Mouse (Mus musculus) E14TG2a.4 (cell line): ENCODE results near the gene Anapc2.

Source experiments
- H3K27me3 ChIP-seq: 2 replicates; pipeline ENCODE4 v1.6.1; 2014; ENCODE audit warnings: low read length, control low read depth; ENCODE audit not compliant: insufficient read depth
- H3K36me3 ChIP-seq: 2 replicates; pipeline ENCODE4 v1.6.1; 2014; ENCODE audit warnings: low read length, control low read depth; ENCODE audit not compliant: insufficient read depth
- H3K4me1 ChIP-seq: replicated peaks from 2 replicates; pipeline ENCODE4 v1.6.1; 2014; ENCODE audit warnings: low read depth, low read length, control low read depth
- H3K4me3 ChIP-seq: replicated peaks from 2 replicates; pipeline ENCODE4 v1.5.1; 2014; ENCODE audit warnings: mild to moderate bottlenecking, low read length
- H3K9me3 ChIP-seq: 2 replicates; pipeline ENCODE4 v1.6.1; 2014; ENCODE audit warnings: low read length, control low read depth
- CTCF ChIP-seq: conservative IDR thresholded peaks from 2 replicates; pipeline ENCODE4 v1.5.1; 2014; ENCODE audit warnings: low read length
- NANOG ChIP-seq: IDR thresholded peaks from 2 replicates; pipeline ENCODE4 v1.6.1; 2014; ENCODE audit warnings: borderline replicate concordance, low read length, mixed read lengths
- POU5F1 ChIP-seq: IDR thresholded peaks from 2 replicates; pipeline ENCODE4 v1.6.1; 2014; ENCODE audit warnings: low read length, borderline replicate concordance

Gene Anapc2

GRCm38 (mm10) chr2:25267746-25268309, 4.5 kb upstream of the Anapc2 start:
- peaks cover 10% of the 10 kb centered on the region for H3K27me3 ChIP-seq
- no peak for TF ChIP-seq CTCF
- TF ChIP-seq POU5F1 = no peak
- no peak for TF ChIP-seq NANOG
- peaks cover 83% of the 10 kb centered on the region for H3K36me3 ChIP-seq
- H3K4me1 ChIP-seq = peaks cover 77% of the 10 kb centered on the region
- H3K9me3 ChIP-seq = no peaks in the 10 kb centered on the region
- H3K4me3 ChIP-seq = 0 out of 2 replicates have a peak overlapping the region, but pooled peaks have one; percentile 60

- H3K36me3 ChIP-seq = peaks cover 88% of the 10 kb centered on the region
- TF ChIP-seq NANOG (no peak), POU5F1 (no peak), CTCF (no peak)
- no peaks in the 10 kb centered on the region for H3K27me3 ChIP-seq
Measured at GRCm38 (mm10) chr2:25272515-25272914, 237 bp downstream of the Anapc2 start.

GRCm38 (mm10) chr2:25273010-25273409, 732 bp downstream of the Anapc2 start:
- Histone ChIP-seq H3K4me3 (peak overlapping the region; percentile 95), H3K36me3 (peaks cover 88% of the 10 kb centered on the region), H3K4me1 (peaks cover 41% of the 10 kb centered on the region), H3K27me3 (no peaks in the 10 kb centered on the region), H3K9me3 (no peaks in the 10 kb centered on the region)
- no peak for TF ChIP-seq NANOG
- no peak for TF ChIP-seq CTCF
- no peak for TF ChIP-seq POU5F1

More at GRCm38 (mm10) chr2:25272515-25272914, 237 bp downstream of the Anapc2 start:
- H3K4me1 ChIP-seq = peaks cover 46% of the 10 kb centered on the region
- peak overlapping the region; percentile 95 for H3K4me3 ChIP-seq
- no peaks in the 10 kb centered on the region for H3K9me3 ChIP-seq

GRCm38 (mm10) chr2:25278928-25279882, 6.9 kb downstream of the Anapc2 start:
- Histone ChIP-seq H3K4me3 (no peak overlapping the region), H3K9me3 (no peaks in the 10 kb centered on the region), H3K27me3 (no peaks in the 10 kb centered on the region), H3K36me3 (peaks cover 98% of the 10 kb centered on the region), H3K4me1 (no peaks in the 10 kb centered on the region)
- no peak for TF ChIP-seq POU5F1
- no peak for TF ChIP-seq NANOG
- peak; percentile 79 for TF ChIP-seq CTCF

- H3K27me3 ChIP-seq = peaks cover 36% of the 10 kb centered on the region
- H3K4me3 ChIP-seq = no peak overlapping the region
- H3K36me3 ChIP-seq = peaks cover 54% of the 10 kb centered on the region
- TF ChIP-seq POU5F1 = no peak
- no peak for TF ChIP-seq CTCF
- TF ChIP-seq NANOG = no peak
- peaks cover 41% of the 10 kb centered on the region for H3K4me1 ChIP-seq
- no peaks in the 10 kb centered on the region for H3K9me3 ChIP-seq
Measured at GRCm38 (mm10) chr2:25285551-25285950, 13.3 kb downstream of the Anapc2 start.

- no peak for TF ChIP-seq NANOG
- no peak for TF ChIP-seq POU5F1
- no peak for TF ChIP-seq CTCF
- H3K4me3 ChIP-seq = no peak overlapping the region
- H3K4me1 ChIP-seq = peaks cover 48% of the 10 kb centered on the region
- peaks cover 46% of the 10 kb centered on the region for H3K36me3 ChIP-seq
- peaks cover 44% of the 10 kb centered on the region for H3K27me3 ChIP-seq
- no peaks in the 10 kb centered on the region for H3K9me3 ChIP-seq
Measured at GRCm38 (mm10) chr2:25286314-25286713, 14.0 kb downstream of the Anapc2 start.

GRCm38 (mm10) chr2:25286837-25287636, 14.8 kb downstream of the Anapc2 start:
- peaks cover 41% of the 10 kb centered on the region for H3K36me3 ChIP-seq
- H3K4me1 ChIP-seq = peaks cover 55% of the 10 kb centered on the region
- H3K4me3 ChIP-seq = no peak overlapping the region
- H3K27me3 ChIP-seq = peaks cover 51% of the 10 kb centered on the region
- H3K9me3 ChIP-seq = no peaks in the 10 kb centered on the region
- no peak for TF ChIP-seq NANOG
- TF ChIP-seq CTCF = no peak
- TF ChIP-seq POU5F1 = no peak

- no peaks in the 10 kb centered on the region for H3K9me3 ChIP-seq
- no peak within 1 kb of the TSS for H3K4me3 ChIP-seq
- peaks cover 64% of the 10 kb centered on the region for H3K4me1 ChIP-seq
- TF ChIP-seq CTCF = no peak
- no peak for TF ChIP-seq NANOG
- no peak for TF ChIP-seq POU5F1
- peaks cover 61% of the 10 kb centered on the region for H3K27me3 ChIP-seq
- peaks cover 30% of the 10 kb centered on the region for H3K36me3 ChIP-seq
Measured at GRCm38 (mm10) chr2:25287927-25288649, 15.8 kb downstream of the Anapc2 start, which contains the start of gene Tmem210. Tmem210 (plus strand) TSS chr2:25288145.
